Mouse (Mus musculus): ENCODE results near the gene Med27. TPM values are rescaled to one million over a fixed set of nuclear protein-coding genes. Genes with fewer than 3 reads are reported as not detected.

Gene Med27
- polyA plus RNA-seq, 1 experiment from 2014 or later, result 53.7 TPM

DNA sequence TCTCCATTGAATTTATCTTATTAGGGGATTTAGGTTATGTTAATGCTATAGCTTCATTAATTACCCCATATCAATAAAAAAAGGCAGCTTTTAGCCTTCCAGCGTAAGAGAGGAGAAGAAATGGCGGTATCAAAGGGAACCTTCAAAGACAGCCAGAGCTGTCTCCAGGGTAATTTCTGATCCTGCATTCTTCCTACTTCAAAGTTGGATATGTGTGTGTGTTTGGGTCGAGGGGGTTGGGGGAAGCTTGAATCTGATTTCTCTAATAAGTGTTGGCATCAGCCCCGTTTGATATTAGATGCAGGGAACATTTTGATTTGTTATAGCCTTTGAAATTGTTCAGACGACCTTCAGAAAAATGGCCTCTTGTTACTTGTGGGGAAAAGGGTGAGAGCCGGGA lies 158.2 kb downstream of the Med27 start:
- Histone ChIP-seq H3K27me3 (no peaks in the 10 kb centered on the region), H3K4me3 (no peak overlapping the region), H3K9ac (no peak overlapping the region), H3K4me2 (replicated peaks) (no peak overlapping the region), H3K27ac (no peak overlapping the region), H3K4me1 (peaks cover 15% of the 10 kb centered on the region; the same call in 1 of the 2 replicates), H3K9me3 (no peaks in the 10 kb centered on the region), H3K36me3 (peaks cover 8% of the 10 kb centered on the region)
- WGBS, result 59% methylated on average over 6 of the region's 6 CpGs
- ATAC-seq (ENCODE audit: insufficient number of reproducible peaks, insufficient read depth, low FRiP score, low TSS enrichment), result no peak

DNA sequence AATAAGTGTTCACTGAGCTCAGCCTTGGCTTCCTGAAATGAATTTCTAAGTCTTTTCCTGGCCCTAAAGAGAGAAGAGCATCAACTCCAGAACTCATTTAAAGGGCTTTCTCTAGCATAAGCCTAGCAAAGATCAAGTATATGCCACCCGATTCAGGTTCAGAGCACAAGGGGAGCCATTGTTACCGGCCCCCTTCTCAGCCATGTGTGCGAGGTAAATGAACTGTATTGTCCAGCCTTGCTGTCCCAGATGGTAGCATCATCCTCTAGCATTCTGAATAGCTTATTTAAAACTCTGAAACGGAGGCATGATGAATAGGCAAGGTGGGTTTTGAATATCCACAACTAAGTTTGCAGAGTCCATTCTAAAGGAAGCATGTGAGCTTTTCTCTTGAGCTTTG lies 159.8 kb downstream of the Med27 start:
- Histone ChIP-seq H3K27ac (no peak overlapping the region), H3K9me3 (no peaks in the 10 kb centered on the region), H3K9ac (no peak overlapping the region), H3K36me3 (no peaks in the 10 kb centered on the region), H3K4me3 (no peak overlapping the region), H3K4me1 (peaks cover 15% of the 10 kb centered on the region; the same call in 1 of the 2 replicates), H3K27me3 (no peaks in the 10 kb centered on the region), H3K4me2 (replicated peaks) (no peak overlapping the region)
- whole genome bisulfite sequencing, result 39% methylated on average over 4 of the region's 4 CpGs
- no peak for ATAC-seq (ENCODE audit: insufficient number of reproducible peaks, insufficient read depth, low FRiP score, low TSS enrichment)

GRCm38 (mm10) chr2:29513131-29513530 lies 166.5 kb downstream of the Med27 start:
- Histone ChIP-seq H3K4me3 (no peak overlapping the region), H3K9me3 (no peaks in the 10 kb centered on the region), H3K9ac (no peak overlapping the region), H3K27ac (no peak overlapping the region), H3K36me3 (no peaks in the 10 kb centered on the region), H3K4me1 (peaks cover 33% of the 10 kb centered on the region), H3K4me2 (replicated peaks) (no peak overlapping the region), H3K27me3 (no peaks in the 10 kb centered on the region)
- no peak for ATAC-seq (ENCODE audit: insufficient number of reproducible peaks, insufficient read depth, low FRiP score, low TSS enrichment)
- WGBS, result 25% methylated on average over 7 of the region's 7 CpGs

DNA sequence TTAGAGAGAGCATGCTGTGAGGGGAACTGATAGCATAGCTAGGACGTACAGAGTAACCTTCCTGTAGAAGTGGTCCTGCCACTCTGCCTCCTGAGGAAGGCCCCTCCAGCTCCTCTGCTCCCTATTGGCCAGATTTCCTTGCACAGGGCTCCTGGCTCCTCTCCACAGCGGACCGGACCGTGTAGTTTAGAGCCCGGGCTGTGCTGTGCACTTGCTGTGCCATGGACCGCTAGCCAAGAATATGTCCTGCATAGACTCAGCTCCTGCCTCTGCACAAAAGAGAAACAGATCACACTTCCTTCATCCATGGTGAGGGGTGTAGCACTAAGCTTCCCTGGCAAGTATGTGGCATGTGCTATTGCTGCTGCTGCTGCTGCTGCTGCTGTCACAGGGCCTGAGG lies 168.2 kb downstream of the Med27 start:
- no peak overlapping the region for H3K4me2 ChIP-seq (replicated peaks)
- H3K27ac ChIP-seq, result no peak overlapping the region
- no peaks in the 10 kb centered on the region for H3K27me3 ChIP-seq
- H3K9me3 ChIP-seq, result no peaks in the 10 kb centered on the region
- 80% methylated on average over 6 of the region's 6 CpGs for WGBS
- no peak for ATAC-seq (ENCODE audit: insufficient number of reproducible peaks, insufficient read depth, low FRiP score, low TSS enrichment)
- H3K4me3 ChIP-seq, result no peak overlapping the region
- peaks cover 29% of the 10 kb centered on the region for H3K4me1 ChIP-seq
- H3K9ac ChIP-seq, result no peak overlapping the region
- H3K36me3 ChIP-seq, result no peaks in the 10 kb centered on the region

GRCm38 (mm10) chr2:29515831-29516447 lies 169.3 kb downstream of the Med27 start:
- 77% methylated on average over 4 of the region's 4 CpGs for WGBS
- peak; percentile 13; the same call in 1 of the 2 replicates for ATAC-seq (ENCODE audit: insufficient number of reproducible peaks, insufficient read depth, low FRiP score, low TSS enrichment)

DNA sequence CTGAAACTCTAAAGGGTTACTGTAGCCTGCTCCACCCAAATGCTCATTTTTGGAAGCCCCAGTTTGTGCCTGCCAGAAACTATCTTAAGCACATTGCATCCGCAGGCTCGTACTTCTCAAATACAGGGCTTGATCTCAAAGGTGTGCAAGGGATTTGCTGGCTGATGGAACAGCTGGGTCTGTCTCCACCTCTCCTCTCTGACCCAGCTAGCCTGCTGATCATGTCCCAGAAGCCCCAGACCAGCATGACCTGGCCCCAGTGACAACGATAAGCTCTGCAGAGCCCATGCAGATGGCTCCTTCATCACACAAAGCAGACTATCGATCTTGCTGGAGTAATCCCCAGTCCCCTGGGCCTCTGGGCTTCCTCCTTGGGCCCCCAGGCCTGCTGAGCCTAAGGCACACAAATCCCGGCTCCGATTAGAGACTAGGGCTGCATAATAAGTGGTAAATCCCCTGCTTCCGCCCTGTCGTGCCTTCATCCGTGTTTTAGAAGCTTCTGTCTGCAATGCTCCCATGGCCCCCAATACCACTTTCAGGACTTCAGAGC lies 170.1 kb downstream of the Med27 start:
- no peaks in the 10 kb centered on the region for H3K9me3 ChIP-seq
- no peaks in the 10 kb centered on the region for H3K36me3 ChIP-seq
- H3K9ac ChIP-seq, result no peak overlapping the region
- whole genome bisulfite sequencing, result 26% methylated on average over 9 of the region's 9 CpGs
- H3K4me3 ChIP-seq, result no peak overlapping the region
- peaks cover 29% of the 10 kb centered on the region for H3K4me1 ChIP-seq
- no peak for ATAC-seq (ENCODE audit: insufficient number of reproducible peaks, insufficient read depth, low FRiP score, low TSS enrichment)
- no peak overlapping the region for H3K27ac ChIP-seq
- H3K4me2 ChIP-seq (replicated peaks), result no peak overlapping the region
- no peaks in the 10 kb centered on the region for H3K27me3 ChIP-seq

More at GRCm38 (mm10) chr2:29515831-29516447, 169.3 kb downstream of the Med27 start:
- no peaks in the 10 kb centered on the region for H3K36me3 ChIP-seq
- H3K4me3 ChIP-seq, result no peak overlapping the region
- H3K4me2 ChIP-seq (replicated peaks), result no peak overlapping the region
- H3K27ac ChIP-seq, result no peak overlapping the region
- H3K4me1 ChIP-seq, result peaks cover 29% of the 10 kb centered on the region
- no peaks in the 10 kb centered on the region for H3K9me3 ChIP-seq
- H3K27me3 ChIP-seq, result no peaks in the 10 kb centered on the region
- no peak overlapping the region for H3K9ac ChIP-seq

DNA sequence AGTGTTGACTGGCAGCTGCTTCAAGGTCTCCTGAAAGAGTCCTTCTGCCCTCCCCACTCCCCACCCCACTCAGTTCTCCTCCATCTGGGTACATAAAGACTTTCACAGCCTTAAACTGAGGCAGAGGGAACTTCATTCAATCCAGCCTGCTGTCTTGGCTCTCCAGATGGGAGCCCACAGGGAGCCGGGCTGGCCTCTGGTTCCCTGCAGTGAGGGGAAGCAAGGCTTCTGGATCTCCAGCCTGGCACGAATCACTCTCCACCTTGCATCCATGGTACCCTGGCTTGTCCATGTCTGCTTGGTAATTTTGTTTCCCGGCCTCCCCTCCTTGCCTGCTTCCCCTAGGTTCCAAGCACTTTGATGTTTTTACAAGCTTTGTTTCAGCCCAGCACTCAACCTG lies 172.8 kb downstream of the Med27 start:
- H3K9ac ChIP-seq, result no peak overlapping the region
- H3K27me3 ChIP-seq, result no peaks in the 10 kb centered on the region
- no peak overlapping the region for H3K27ac ChIP-seq
- no peak for ATAC-seq (ENCODE audit: insufficient number of reproducible peaks, insufficient read depth, low FRiP score, low TSS enrichment)
- WGBS, result 39% methylated on average over 3 of the region's 3 CpGs
- no peaks in the 10 kb centered on the region for H3K36me3 ChIP-seq
- H3K4me2 ChIP-seq (replicated peaks), result no peak overlapping the region
- peaks cover 14% of the 10 kb centered on the region for H3K4me1 ChIP-seq
- H3K9me3 ChIP-seq, result no peaks in the 10 kb centered on the region
- H3K4me3 ChIP-seq, result no peak overlapping the region

- no peaks in the 10 kb centered on the region for H3K27me3 ChIP-seq
- H3K4me1 ChIP-seq, result peaks cover 20% of the 10 kb centered on the region
- H3K4me2 ChIP-seq (replicated peaks), result no peak overlapping the region
- H3K9me3 ChIP-seq, result no peaks in the 10 kb centered on the region
- H3K4me3 ChIP-seq, result no peak overlapping the region
- ATAC-seq (ENCODE audit: insufficient number of reproducible peaks, insufficient read depth, low FRiP score, low TSS enrichment), result no peak
- H3K36me3 ChIP-seq, result no peaks in the 10 kb centered on the region
- WGBS, result 92% methylated on average over 6 of the region's 6 CpGs
- H3K27ac ChIP-seq, result no peak overlapping the region
- no peak overlapping the region for H3K9ac ChIP-seq
These were observed 173.6 kb downstream of the Med27 start for GRCm38 (mm10) chr2:29520206-29520605.

GRCm38 (mm10) chr2:29521486-29521885 lies 174.9 kb downstream of the Med27 start:
- Histone ChIP-seq H3K9me3 (no peaks in the 10 kb centered on the region), H3K27me3 (no peaks in the 10 kb centered on the region), H3K36me3 (no peaks in the 10 kb centered on the region), H3K4me1 (peaks cover 24% of the 10 kb centered on the region), H3K27ac (no peak overlapping the region), H3K4me3 (no peak overlapping the region), H3K9ac (no peak overlapping the region), H3K4me2 (replicated peaks) (no peak overlapping the region)
- no peak for ATAC-seq (ENCODE audit: insufficient number of reproducible peaks, insufficient read depth, low FRiP score, low TSS enrichment)
- 79% methylated on average over 7 of the region's 7 CpGs for WGBS

DNA sequence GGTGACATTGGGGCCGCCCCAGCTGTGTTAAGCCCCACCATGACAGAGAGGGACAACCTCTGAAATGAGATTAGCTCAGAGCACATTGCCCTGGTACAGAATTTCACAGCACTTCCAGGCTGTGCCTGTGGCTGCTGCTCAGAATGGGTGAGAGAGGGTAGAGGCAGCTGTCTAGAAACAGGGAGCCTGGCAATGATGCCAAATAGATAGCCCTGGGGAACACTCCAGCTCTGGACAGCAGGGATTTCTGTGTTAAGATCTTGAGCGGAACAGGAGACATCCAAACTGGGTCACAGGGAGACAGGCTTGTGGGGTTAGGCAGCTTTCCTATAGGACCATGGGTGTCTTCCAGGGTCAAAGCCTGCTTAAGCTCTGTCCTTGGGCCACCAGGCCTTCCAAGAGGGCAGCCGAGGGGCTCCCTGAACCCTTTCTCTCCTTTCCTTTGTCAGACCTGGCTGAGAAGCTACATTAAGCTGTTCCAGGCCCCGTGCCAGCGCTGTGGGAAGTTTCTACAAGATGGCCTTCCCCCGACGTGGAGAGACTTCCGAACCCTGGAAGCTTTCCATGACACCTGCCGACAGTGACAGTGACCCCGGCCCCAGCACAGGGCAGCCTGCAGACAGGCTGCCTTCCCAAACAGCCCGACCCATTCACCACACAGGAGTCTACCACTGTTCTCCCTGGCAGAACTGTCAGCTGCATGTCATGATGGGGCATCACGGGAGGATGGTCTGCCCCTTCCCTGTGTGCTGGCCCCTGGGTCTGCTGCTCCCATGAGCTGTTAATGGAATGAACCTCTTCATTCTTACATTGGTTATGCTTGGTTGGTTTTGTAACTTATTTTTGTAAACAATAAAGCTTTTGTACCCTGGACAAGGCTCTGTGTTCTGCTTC lies 177.5 kb downstream of the Med27 start:
- Histone ChIP-seq H3K9me3 (no peaks in the 10 kb centered on the region), H3K27ac (no peak overlapping the region), H3K27me3 (no peaks in the 10 kb centered on the region), H3K4me3 (no peak overlapping the region), H3K9ac (no peak overlapping the region), H3K36me3 (no peaks in the 10 kb centered on the region), H3K4me2 (replicated peaks) (no peak overlapping the region), H3K4me1 (peaks cover 16% of the 10 kb centered on the region)
- ATAC-seq (ENCODE audit: insufficient number of reproducible peaks, insufficient read depth, low FRiP score, low TSS enrichment), result no peak
- WGBS, result 73% methylated on average over 12 of the region's 12 CpGs

- ATAC-seq (ENCODE audit: insufficient number of reproducible peaks, insufficient read depth, low FRiP score, low TSS enrichment), result 0 out of 2 replicates have a peak, but pooled peaks have one; percentile 48
- Histone ChIP-seq H3K4me3 (no peak overlapping the region), H3K4me1 (peaks cover 16% of the 10 kb centered on the region), H3K36me3 (no peaks in the 10 kb centered on the region), H3K4me2 (replicated peaks) (no peak overlapping the region), H3K27ac (no peak overlapping the region), H3K9ac (no peak overlapping the region), H3K27me3 (no peaks in the 10 kb centered on the region), H3K9me3 (no peaks in the 10 kb centered on the region)
- 34% methylated on average over 4 of the region's 4 CpGs for WGBS
These were observed 178.7 kb downstream of the Med27 start for GRCm38 (mm10) chr2:29525273-29525805.
